Mouse (Mus musculus): ENCODE results near the gene Unc13d.
A peak's percentile ranks its signal among the peaks of the same experiment; 100 is the strongest.
"Not testable (repeated sequence)": the region's sequence is repeated elsewhere in the genome, so short reads cannot be mapped to it uniquely, and the experiment has no call there.

Unc13d gene

DNA sequence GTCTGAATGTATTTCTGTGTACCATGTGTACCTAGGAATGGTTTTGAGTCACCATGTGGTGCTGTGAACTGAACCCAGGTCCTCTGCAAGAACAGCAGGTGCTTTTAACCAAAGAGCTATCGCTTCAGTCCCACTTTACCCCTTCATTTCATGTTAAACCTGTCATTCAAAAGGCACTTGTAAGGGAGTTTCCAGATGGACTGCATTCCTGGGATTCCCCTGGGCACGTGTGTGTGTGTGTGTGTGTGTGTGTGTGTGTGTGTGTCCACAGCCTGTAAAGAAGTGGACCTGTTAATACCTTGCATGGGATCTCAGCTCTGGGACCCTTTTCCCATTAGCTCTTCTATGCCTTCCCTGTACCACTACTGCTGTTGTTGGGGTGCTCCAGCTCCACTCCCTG lies 28.2 kb downstream of the Unc13d start:
- no peak for DNase-seq (ENCODE audit: low spot score)

DNA sequence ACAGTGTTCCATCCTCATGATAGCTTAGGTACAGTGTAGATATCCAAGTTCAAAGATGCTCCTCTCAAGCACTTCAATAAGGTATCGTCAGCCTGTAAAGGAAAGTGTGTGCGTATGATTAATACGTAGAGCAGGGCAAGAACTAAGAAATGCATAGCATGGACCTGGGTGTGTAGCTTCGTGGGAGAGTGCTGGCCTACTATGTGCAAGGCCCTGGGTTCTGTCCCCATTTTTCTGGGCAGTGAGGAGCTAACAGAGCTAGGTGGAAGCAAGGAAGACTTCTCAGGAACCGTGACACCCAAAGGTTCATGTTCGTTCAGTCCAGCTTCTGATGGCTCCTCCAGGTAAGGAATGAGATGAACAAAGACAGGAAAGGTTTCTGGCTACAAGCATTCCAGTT lies 32.6 kb downstream of the Unc13d start:
- DNase-seq (ENCODE audit: low spot score): no peak

DNA sequence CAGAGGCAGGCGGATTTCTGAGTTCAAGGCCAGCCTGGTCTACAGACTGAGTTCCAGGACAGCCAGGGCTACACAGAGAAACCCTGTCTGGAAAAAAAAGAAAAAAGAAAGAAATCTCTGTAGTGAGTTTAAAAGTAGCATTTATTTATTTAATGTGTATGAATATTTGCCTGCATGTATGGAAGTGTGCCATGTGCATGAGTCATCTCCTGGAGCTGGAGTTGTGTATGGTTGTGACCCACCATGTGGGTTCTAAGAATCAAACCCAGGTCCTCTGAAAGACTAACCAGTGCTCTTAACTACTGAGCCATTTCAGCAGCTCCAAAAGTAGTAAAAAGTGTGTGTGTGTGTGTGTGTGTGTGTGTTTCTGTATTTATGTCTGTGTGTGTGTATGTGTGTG lies 34.5 kb downstream of the Unc13d start:
- DNase-seq (ENCODE audit: low spot score): no peak

DNA sequence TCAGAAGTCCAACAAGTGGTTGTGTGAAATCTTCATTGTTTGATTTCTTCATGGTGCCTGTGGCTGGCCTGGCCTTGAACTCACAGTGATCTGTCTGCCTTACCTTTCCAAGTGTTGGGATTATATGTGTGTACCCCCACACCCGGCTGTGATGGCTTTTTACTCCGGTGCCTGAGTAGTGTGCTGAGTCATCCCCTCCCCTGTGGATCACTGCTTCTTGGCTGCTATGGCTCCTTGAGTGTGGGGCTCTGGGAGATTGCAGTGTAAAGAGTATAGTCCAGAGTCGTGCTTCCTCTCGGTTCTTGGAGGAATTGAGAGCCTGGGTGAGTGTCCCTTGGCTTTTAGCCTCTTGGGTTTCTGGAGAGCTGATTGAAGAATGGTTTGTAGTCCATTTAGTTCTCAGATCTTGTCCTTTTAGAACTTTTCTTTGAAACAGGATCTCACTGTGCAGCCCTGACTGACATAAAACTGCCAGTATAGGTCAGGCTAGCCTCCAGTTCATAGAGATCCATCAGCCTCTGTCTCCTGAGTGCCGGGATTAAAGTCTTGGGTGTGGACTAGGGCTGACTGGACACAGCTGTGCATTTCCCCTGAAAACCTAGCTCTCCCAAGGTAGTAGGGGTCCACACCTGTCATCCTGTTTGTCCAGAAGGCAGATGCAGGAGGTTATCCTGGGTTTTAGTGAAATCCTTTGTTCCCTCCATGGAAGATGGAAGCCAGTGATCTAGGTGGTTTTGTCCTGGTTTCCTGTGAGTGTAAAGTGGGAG lies 35.2 kb downstream of the Unc13d start:
- DNase-seq (ENCODE audit: low spot score): no peak

DNA sequence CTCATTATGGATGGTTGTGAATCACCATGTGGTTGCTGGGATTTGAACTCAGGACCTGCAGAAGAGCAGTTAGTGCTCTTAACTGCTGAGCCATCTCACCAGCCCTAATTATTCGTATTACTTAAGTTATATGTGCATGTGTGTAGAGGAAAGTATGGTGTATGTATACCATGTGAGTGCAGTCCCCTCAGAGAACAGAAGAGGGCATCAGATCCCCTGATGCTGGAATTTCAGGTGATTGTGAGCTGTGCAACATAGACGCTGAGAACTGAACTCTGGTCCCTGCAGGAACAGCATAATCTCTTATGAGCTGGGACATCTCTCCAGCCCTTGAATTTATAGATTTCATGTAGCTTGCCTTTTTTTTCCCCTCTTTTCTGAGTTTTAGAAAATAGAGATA lies 35.9 kb downstream of the Unc13d start:
- DNase-seq (ENCODE audit: low spot score): no peak

DNA sequence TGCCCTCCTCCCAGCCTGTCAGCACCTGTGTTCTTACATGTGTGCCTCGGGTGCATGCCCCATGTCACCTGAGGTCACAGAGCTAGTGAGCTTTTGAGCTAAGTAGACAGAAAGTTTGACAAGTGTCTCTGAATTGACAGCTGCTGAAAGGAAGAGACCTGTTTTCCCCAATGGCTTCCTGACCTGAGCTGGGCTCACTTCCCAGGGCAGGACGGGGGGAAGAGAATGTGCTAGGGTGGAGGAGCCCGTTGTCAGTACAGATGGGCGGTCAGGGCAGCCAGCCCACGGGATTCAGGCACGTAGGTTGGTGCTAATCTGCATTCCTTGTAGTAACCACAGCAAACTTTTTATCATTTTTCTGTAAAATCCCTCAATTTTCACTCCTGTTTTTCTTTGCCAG lies 37.2 kb downstream of the Unc13d start:
- no peak for DNase-seq (ENCODE audit: low spot score)

DNA sequence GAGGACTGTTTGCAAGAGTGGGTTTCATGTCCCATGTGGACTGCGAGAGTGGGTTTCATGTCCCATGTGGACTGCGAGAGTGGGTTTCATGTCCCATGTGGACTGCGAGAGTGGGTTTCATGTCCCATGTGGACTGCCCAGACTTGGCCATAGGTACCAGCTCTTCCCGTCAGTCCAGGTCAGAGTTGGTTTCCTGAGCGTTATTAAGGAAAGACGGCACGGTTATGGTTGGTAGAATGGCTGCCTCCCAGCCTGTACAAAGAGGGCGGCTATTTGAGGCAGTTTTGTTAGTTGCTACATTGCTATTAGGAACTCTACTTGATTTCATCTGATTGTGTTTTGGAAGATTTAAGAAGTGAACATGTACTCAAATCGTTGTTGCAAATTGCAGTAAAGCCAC lies 39.9 kb downstream of the Unc13d start:
- DNase-seq (ENCODE audit: low spot score): no peak

DNA sequence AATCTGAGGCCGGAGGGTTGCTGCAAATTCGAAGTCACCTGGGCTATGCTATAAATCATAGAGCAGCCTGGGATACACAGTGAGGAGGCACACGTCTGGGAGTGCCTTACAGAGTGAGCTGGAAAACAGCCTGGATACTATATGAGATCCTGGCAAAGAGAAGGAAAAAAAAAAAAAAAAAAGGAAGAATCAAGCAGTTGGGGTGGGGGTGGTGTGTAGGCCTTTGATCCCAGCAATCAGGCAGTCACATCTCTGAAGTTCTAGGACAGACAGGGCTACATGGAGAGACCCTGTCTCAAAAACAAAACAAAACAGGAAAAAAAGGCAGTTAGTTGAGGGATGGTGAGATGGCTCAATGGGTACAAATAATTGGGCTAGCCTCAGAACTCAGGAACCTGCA lies 41.1 kb downstream of the Unc13d start:
- DNase-seq (ENCODE audit: low spot score): no peak

DNA sequence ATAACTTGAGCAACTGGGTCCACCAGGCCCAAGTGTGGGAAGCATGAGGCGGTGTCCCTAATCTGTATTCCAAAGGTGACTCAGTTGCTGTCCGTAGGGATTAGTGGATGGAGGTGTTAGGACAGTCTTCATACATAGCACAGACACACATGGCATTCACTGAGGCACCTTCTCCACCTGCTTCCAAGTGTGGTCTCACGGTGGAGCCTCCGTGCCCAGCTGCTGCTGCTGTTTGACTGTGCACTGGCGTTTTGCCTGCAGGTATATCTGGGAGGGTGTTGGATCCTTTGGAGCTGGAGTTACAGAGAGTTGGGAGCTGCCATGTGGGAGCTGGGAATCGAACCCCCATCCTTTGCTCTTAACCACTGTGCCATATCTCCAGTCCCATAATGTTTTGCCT lies 43.2 kb downstream of the Unc13d start:
- DNase-seq (ENCODE audit: low spot score): no peak

DNA sequence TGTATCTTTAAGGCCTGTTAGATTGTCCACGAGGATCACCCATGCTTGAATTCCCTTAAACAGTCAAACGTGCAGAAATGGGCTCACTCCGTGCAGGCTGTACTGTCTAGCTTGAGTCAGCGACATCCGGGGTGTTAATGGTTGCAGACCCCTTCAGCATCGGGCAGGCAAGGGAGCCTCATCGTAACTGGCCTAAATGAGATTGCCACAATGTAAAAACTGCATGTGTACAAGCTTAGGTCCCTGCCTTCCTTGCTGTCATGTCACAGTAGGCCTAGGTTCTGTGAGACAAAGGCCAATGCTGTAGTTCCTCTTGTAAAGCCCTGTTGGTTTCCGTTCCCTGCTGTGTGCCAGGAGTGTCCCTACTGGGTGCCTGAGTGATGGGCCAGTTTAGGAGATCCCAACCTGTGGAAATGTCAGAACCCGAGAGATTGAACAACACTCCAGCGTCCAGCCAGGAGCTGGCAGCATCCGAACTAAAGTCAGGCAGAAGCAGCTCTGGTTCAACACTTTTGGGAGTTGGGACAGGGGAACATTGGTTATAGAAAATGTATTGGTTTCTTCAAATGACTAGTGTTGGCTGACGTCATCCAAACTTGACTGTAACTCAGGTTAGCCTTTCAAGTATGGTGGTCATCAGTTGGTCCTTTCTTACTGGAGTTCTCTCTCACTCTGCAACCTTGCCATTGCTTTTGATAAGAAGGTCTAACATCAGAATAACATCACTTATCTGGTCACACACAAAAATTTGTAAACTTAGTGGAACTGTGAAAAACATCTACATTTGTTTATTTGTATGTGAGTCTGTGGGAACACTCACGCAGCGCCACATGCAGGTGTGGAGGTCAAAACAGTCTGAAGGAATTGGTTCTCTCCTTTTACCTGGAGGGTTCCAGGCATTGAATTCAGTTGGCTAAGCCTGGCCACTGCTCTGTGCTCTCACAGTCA lies 46.6 kb downstream of the Unc13d start:
- DNase-seq (ENCODE audit: low spot score): peak; percentile 35

DNA sequence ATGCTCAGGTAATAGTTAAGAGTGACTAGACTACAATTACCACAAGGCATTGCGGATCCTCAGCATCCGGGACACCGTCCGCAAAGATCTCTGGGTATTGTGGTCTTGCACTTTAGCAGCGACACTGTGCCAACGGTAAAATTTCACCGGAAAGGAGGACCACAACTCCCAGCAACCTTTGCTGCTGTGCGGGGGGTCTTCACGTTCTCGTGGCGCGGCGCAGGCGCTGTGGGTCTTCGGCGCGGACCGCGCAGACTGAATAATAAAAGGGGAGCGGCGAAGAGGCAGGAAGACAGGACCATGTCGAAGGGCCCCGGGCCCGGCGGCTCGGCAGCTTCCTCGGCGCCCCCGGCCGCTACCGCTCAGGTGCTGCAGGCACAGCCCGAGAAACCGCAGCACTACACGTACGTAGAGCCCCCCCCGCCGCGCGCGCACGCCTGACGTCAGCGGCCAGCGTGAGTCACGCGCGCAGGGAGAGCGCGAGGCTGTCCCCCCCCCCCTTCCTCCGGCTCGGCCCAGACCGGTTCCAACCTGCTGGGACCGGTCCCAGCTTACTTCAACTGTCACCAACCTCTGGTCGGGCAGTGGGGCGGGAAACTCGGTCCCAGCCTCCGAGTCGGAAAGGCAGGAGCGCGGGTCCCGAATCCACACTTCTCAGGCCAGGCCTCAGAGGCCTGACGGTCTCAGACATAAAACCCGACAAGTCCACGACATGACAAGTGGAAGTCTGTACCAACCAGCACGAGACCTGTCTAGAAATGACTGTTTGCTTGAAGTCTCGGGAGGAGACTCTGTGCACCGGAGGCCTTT lies 47.5 kb downstream of the Unc13d start, which contains the start of gene Unk:
Gene Unk, plus strand, starts transcription at position 235 of the 810 bp plus-strand sequence.
- peak; percentile 86 for DNase-seq (ENCODE audit: low spot score)

DNA sequence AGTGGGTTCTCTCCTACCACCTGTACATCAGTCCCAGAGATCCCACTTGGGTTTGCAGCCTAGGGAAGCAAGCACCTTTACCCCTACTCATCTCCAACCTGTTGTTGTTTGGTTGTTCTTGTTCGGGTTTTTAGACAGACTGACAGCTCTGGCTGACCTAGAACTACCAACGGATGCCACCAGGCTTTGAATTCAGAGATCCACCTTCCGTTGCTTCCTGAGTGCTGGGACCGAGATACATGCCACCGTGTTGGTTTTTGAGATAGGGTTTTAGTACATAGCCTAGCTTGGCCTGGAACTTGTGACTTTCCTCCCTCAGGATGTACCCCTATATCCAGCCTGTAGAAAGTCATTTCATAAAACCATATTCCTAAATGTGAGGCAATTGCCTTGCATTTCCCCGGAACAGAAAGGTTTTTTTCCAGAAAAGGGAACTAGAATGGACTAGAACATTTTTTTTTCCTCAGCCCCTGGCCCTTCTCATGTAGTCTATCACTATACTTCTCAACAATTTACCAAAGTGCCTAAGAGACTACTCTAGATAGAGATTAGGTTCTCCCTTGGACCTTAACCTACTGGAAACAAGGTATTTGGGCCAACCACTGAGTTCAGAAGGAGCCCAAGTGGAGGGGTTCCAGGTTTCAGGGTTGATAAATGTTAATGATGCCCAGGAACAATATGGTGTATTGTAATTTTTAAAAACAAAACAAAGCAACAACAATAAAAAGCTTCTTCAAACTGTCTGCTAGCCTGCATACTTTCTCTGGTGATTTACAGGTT lies 48.5 kb downstream of the Unc13d start:
- no peak for DNase-seq (ENCODE audit: low spot score)

DNA sequence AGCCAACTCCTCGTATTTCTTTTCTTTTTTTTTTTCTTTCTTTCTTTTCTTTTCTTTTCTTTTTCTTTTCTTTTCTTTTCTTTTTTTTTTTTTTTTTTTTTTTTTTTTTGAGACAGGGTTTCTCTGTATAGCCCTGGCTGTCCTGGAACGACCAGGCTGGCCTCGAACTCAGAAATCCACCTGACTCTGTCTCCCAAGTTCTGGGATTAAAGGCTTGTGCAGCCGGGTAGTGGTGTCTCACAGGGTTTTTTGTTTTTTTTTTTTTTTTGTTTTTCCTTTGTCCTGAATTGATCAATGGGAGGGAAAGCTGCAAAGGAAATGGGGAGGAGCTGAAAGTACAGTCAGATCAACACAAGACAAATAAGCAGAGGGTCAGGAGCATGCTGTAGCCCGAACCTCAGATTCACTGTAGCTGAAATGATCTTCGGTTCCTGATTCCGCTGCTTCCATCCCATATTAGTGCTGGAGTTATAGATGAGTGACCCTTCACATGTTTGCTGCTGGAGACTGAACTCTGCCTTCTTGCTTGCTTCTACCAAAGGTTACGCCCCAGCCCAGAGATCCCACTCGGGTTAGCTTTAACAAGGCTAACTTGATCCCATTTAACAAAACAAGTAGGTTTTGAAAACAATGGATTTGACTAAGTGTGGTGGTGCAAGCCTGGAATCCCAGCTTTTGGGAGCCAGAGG lies 49.4 kb downstream of the Unc13d start:
- DNase-seq (ENCODE audit: low spot score): no peak

DNA sequence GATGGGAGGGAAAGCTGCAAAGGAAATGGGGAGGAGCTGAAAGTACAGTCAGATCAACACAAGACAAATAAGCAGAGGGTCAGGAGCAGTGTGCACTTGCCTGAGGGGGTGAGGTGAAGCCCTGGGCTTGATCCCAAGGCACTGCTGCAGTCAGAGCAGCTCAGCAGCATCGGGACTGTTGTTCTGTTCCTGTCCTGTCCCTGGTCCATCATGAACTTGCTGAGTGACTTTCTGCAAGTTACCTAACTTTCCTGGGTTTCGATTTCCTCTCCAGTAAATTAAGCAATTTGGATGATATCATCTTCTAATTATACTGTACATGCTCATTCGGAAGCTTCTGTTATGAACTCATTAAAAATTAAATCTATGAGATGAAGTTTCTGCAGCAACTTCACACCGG lies 50.0 kb downstream of the Unc13d start, which contains the start of gene H3f3b:
Gene H3f3b, minus strand, starts transcription at position 207 of the 400 bp plus-strand sequence.
- no peak for DNase-seq (ENCODE audit: low spot score)

DNA sequence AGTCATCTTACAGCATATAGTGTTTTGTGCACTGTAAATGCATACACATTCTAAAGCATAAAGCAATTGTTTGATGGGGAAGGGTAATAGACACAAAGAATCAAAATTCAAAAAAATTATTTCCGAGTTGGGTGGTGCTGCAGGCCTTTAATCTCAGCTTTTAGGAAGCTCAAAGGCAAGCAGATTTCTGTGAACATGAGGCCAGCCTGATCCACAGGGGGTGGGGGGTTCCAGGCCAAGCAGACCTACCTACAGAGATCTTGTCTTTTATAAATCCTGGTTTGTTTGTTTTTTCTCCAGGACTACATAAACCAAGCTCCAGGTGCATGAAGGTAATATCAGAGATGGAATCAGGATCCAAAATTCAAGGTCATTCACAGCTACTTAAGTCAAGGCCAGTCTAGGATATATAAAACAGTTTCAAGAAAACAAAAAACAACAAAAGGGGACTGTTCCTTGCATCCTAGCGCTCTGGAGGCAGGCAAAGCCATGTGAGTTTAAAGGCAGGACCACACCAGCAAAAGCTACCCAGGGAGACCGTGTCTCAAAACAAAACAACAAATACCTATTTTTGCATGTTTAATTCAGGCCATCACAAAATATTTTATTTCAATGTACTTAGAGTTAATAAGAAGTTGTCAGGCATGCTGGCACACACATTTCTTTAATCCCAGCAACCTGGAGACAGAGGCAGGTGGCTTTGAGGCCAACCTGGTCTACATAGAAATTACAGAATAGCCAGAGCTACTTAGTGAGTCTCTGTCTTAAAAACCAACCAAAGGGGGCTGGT lies 52.5 kb downstream of the Unc13d start:
- no peak for DNase-seq (ENCODE audit: low spot score)

DNA sequence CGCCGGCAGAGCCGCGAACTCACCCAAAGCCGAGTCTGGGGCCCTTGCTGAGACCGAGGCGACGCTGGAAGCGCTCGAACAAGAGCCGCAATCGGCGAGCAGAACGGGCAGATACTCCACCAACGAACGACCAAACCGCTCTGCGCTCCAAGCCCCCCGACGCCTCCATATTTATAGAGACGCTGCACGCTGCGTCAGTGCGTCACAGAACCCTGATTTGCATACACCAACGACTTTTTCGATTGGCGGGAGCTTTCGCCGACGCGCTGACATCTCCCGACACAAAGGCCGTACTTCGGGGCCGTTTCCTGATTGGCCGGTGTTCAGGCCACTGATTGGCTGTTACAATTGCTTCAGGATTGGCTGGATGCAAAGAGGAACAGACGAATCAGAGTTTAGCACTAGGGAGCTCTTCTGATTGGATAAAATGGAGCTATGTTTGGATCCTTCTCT lies 53.4 kb downstream of the Unc13d start:
- DNase-seq (ENCODE audit: low spot score): peak; percentile 95

DNA sequence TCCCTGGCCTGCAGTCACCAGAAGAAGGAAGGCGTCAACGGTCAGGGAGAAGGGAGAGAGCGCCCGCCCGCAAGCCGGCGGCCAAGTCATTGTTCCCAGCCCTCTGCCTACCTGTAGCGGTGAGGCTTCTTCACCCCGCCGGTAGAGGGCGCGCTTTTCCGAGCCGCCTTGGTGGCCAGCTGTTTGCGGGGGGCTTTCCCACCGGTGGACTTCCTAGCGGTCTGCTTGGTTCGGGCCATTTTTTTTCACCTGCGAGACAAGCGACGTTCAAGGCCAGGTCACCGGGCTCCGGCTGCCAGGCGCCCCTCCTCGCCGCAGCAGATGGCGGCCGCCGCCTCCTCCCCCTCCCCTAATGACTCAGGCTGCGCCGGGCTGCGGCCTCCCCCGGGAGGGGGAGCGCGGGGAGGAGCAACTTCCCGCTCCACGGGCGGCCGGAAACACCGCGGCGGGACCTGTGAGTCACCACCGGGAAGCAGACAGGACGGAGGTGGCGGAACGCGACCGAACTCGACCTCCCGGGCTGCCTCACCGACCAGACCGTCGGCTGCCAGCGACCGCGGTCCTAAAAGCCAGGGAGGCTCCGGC lies 53.9 kb downstream of the Unc13d start:
- no peak for DNase-seq (ENCODE audit: low spot score)

DNA sequence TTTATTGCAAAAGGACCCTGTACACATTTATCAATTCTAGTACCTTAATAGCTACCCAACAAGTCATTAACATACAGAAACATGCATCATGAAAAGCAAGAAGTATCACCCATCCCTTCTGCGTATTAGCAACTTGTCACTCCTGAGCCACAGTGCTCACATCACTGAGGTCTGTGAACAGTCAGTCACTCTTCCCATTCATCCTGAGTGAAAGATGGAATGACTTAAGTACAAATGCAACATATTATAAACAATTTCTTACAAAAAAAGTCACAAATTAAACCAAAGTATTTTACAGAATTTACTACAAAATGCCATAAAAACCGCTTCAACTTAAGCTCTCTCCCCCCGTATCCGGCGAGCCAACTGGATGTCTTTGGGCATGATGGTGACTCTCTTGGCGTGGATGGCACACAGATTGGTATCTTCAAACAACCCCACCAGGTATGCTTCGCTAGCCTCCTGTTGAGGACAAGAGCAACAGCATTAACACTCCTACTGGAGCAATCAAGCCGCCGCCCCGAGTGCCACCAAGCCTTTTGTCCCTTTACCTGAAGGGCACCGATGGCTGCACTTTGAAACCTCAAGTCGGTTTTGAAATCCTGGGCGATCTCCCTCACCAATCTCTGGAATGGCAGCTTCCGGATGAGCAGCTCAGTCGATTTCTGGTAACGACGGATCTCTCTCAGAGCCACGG lies 54.5 kb downstream of the Unc13d start:
- DNase-seq (ENCODE audit: low spot score): not testable (repeated sequence)

DNA sequence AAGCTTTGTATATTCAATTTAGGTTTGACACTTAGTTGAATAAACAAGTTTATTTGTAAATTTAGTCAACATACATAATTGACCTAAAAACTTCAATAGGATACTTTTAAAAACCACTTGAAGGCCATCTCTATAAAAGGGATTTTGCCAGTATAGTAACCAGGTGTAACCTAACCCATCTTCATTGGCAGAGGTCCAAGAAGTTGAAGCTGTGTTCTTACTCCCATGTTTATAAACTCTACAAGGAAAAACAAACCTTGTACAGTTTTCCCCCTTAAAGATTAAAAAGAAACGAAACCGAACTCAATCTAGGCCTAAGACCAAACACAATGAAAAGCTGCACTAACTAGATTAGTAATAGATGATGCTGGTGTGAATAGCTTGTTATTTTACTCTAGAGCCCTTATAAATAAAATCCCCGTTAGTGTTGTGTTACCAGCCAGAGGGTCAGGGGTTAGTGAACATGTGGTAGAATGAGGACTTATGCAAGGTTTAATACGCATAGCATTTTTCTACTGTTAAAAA lies 55.4 kb downstream of the Unc13d start:
- no peak for DNase-seq (ENCODE audit: low spot score)
